Mouse (Mus musculus) olfactory bulb, adult 2 months (tissue): ENCODE data around the gene Gm45785.
A peak's percentile ranks its signal among the peaks of the same experiment; 100 is the strongest.

Experiments
- CTCF ChIP-seq: fragments of 200-500 bp; IDR thresholded peaks from 2 replicates; pipeline ENCODE4 v1.5.1; 2012; ENCODE audit warnings: low read depth, mild to moderate bottlenecking, low read length, moderate library complexity; ENCODE audit not compliant: insufficient read depth
- POLR2A ChIP-seq: fragments of 200-500 bp; IDR thresholded peaks from 2 replicates; pipeline ENCODE4 v1.6.1; 2012; ENCODE audit warnings: mild to moderate bottlenecking, low read depth, low read length, moderate library complexity; ENCODE audit not compliant: insufficient read depth

- TF ChIP-seq CTCF (peak; percentile 91), POLR2A (no peak)
Measured at GRCm38 (mm10) chr7:140903212-140903611, 47.1 kb upstream of the Gm45785 start.
